Mouse (Mus musculus): ENCODE data around the gene Slc41a2. TPM values are rescaled to one million over a fixed set of nuclear protein-coding genes. Genes with fewer than 3 reads are reported as not detected.
"Not testable (repeated sequence)": the region's sequence is repeated elsewhere in the genome, so short reads cannot be mapped to it uniquely, and the experiment has no call there.

Gene Slc41a2
- polyA plus RNA-seq (2015; fragmentation: Nextera tagmentation; extraction: Ambion mirVana) = 4.8 and 5.3 TPM in 2 replicates

DNA sequence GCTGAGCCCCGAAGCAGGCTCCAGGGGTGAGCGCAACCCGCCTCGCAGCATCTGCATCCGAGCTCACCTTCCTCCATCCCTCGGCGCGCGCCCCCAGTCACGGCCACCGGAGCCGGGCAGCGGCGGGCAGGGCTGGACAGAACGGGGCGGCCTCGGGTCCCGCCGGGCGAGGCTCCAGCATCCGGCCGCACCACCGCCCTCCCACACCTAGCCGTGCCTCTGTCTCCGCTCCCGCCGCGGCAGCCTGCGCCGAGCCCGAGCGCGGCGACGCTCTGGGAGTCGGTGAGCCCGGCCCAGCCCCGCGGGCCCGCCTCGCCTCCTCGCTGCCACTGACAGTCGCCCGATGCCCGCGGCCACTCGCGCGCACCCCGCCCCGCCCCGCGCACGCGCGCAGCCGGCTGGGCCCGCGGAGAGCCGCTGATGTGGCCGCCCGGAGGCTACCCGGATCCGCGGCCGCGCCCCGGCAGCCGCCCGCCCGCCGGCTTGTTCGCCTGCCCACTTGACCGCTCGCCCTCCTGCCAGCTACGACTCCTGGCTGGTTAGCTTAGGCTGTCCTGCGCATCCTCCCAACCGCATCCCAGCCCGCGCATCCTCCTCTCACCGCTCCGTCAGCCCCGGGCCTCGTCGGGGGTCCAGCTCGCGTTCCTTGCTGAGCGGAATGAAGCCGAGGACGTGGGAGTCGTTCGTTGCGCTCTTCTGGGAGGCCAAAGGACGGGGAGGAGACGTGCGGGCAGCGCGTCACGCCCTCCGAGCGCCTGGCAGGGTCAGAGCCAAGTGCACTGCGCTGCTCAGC is at the start of gene Slc41a2:
TSS of gene Slc41a2 (minus strand) at position 724 of the 793 bp plus-strand sequence.
- peak; percentile 95 for ATAC-seq (ENCODE audit: low read depth)
- H3K9ac ChIP-seq = peak within 1 kb of the TSS; percentile 86
- peaks cover 8% of the 10 kb centered on the region; the same call in 1 of the 2 replicates for H3K4me1 ChIP-seq (replicated peaks)
- peak within 1 kb of the TSS; percentile 81 for H3K27ac ChIP-seq (replicated peaks)
- H3K4me3 ChIP-seq = peak within 1 kb of the TSS; percentile 73
- peak within 1 kb of the TSS; percentile 87 for H3K4me2 ChIP-seq
- no peaks in the 10 kb centered on the region for H3K36me3 ChIP-seq
- under 1% methylated on average over 95 of the region's 102 CpGs for WGBS
- peaks cover 43% of the 10 kb centered on the region for H3K27me3 ChIP-seq
- H3K9me3 ChIP-seq = no peaks in the 10 kb centered on the region

DNA sequence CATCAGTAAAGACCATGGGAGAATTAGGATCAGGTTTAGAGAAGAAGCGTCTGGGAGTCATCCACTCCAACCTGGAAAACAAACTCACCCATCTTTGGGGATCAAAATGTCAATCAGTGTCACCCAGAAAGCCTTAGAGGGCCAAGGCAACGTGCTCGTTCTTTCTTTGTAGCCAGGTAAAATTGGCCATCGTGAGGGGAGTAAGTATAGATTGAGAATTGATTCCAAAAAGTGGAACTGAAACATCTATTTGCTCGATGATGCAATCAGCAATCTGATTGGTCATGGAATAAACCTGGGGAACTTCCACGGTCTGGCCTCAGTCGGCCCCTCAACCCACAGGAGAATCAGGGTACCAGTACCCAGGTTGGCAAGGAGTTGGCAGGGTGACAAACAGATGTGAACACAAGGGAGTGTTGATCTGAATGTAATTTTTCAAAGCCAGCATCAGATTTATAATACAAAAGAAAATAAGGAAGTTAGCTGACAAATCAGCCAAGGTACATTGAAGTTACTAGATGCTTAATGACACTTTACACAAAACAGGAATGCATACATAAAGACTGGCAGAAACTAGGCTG is 47.7 kb upstream of the Slc41a2 start:
- Histone ChIP-seq H3K9ac (no peak overlapping the region), H3K4me3 (no peak overlapping the region), H3K9me3 (no peaks in the 10 kb centered on the region), H3K27ac (replicated peaks) (no peak overlapping the region), H3K36me3 (peaks cover 11% of the 10 kb centered on the region; the same call in 1 of the 2 replicates), H3K27me3 (no peaks in the 10 kb centered on the region), H3K4me2 (no peak overlapping the region), H3K4me1 (replicated peaks) (no peaks in the 10 kb centered on the region)
- ATAC-seq (ENCODE audit: low read depth) = no peak
- WGBS = 96% methylated on average over 7 of the region's 7 CpGs

DNA sequence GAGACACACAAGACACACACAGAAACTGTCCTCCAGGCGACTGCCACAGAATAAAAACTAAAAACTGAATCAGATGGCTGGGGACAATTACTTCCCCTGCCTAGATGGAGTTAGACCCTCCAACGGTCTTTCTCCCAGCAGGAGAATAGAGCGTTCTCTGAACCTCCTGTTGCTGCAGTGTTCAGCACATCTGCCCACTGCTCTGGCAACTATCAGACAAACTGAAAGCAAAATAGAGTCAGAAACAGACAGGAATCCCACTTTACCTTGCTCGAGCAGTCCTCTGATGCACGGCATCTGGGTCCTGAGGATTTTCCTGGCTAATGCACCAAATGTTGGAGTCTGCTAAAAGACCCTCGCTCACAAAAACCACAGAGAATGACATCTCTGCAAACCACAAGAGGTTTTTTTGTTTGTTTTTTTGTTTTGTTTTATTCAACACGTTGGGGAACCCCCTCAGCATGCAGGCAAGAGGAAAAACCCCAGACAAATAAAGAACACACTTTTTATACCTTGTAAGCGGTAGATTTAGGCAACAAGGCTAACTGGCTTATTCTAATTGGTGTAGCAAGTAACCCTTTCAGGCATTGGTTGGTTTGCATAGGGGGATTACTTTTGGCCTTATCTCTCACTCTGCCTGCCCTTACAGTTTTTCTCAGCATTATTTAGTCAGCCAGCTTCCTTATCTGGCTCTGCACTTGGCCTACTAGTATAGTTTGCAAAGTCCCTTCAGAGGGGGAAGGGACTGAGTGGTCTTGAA is 47.0 kb upstream of the Slc41a2 start:
- Histone ChIP-seq H3K9me3 (no peaks in the 10 kb centered on the region), H3K36me3 (peaks cover 11% of the 10 kb centered on the region; the same call in 1 of the 2 replicates), H3K4me1 (replicated peaks) (no peaks in the 10 kb centered on the region), H3K27me3 (no peaks in the 10 kb centered on the region), H3K4me3 (no peak overlapping the region), H3K27ac (replicated peaks) (no peak overlapping the region), H3K9ac (no peak overlapping the region), H3K4me2 (no peak overlapping the region)
- ATAC-seq (ENCODE audit: low read depth) = no peak
- WGBS = 90% methylated on average over 8 of the region's 8 CpGs

DNA sequence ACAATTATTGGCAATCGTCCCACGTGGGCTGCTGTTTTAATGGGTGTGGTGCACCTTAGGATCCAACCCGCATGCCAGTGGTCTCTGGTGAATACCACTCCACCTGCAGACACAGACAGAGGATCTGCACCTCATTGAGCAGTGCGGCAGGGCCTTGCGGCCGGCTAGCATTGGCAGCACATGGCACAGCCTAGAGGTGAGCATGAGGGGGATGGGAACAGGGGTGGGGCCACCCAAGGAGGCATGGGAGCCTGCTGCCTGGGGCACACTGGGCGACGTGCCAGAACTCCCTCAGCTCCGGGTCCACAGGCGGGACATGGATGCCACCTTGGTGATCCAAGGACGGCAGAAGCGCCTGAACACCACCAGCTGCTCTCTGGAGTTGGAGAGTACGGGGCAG is 46.2 kb upstream of the Slc41a2 start:
- Histone ChIP-seq H3K9ac (no peak overlapping the region), H3K27me3 (no peaks in the 10 kb centered on the region), H3K36me3 (peaks cover 11% of the 10 kb centered on the region; the same call in 1 of the 2 replicates), H3K4me2 (no peak overlapping the region), H3K9me3 (no peaks in the 10 kb centered on the region), H3K4me1 (replicated peaks) (no peaks in the 10 kb centered on the region), H3K4me3 (no peak overlapping the region), H3K27ac (replicated peaks) (no peak overlapping the region)
- no peak for ATAC-seq (ENCODE audit: low read depth)
- WGBS = 93% methylated on average over 13 of the region's 13 CpGs

DNA sequence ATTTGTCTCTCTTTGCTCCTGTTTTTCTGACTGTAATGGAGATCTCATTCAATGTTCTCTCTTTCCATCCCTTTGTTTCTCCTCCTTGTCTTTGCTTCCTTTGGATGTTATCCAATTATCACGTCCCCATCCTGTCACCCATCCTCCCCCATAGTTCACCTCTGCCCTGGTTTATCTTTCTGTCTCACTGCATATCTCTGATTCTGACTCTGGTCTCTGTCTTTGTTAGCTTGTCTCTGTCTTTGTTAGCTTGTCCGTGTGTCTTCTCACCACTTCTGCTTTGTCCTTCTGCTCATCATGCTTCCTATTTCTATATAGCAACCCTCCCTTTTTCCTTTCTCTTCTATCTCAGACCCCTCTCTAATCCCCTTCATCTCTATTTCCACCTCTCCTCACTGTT is 45.3 kb upstream of the Slc41a2 start:
- Histone ChIP-seq H3K4me3 (no peak overlapping the region), H3K9me3 (no peaks in the 10 kb centered on the region), H3K36me3 (peaks cover 11% of the 10 kb centered on the region; the same call in 1 of the 2 replicates), H3K27me3 (no peaks in the 10 kb centered on the region), H3K9ac (no peak overlapping the region), H3K4me1 (replicated peaks) (0 out of 2 replicates have a peak, but pooled peaks cover 4% of the 10 kb centered on the region), H3K27ac (replicated peaks) (no peak overlapping the region), H3K4me2 (no peak overlapping the region)
- WGBS = 85% methylated on average over 2 of the region's 2 CpGs
- no peak for ATAC-seq (ENCODE audit: low read depth)

DNA sequence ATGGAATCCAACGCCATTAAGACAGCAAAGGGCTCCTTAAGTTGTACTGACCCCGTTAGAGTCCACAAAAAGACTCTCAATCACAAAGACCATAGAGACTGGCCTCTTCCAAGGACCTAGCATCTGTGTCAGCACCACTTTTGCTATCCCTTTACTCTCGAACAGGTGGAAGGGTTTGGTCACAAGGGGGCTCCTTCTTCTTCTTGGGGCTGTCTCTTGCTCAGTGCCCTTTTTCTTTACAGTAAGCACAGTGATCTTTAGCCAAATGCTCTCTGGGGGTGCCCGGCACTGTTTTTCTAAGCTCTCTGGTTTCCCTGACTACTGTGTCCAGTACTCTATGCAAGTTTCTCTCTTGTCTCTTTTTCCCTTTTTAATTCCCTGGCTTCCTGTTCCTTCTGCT is 44.8 kb upstream of the Slc41a2 start:
- no peak for ATAC-seq (ENCODE audit: low read depth)
- no peak overlapping the region for H3K4me2 ChIP-seq
- H3K9me3 ChIP-seq = no peaks in the 10 kb centered on the region
- H3K4me3 ChIP-seq = no peak overlapping the region
- H3K27me3 ChIP-seq = no peaks in the 10 kb centered on the region
- H3K27ac ChIP-seq (replicated peaks) = no peak overlapping the region
- WGBS = 85% methylated on average over 4 of the region's 4 CpGs
- H3K36me3 ChIP-seq = peaks cover 11% of the 10 kb centered on the region; the same call in 1 of the 2 replicates
- 0 out of 2 replicates have a peak, but pooled peaks cover 5% of the 10 kb centered on the region for H3K4me1 ChIP-seq (replicated peaks)
- H3K9ac ChIP-seq = no peak overlapping the region

DNA sequence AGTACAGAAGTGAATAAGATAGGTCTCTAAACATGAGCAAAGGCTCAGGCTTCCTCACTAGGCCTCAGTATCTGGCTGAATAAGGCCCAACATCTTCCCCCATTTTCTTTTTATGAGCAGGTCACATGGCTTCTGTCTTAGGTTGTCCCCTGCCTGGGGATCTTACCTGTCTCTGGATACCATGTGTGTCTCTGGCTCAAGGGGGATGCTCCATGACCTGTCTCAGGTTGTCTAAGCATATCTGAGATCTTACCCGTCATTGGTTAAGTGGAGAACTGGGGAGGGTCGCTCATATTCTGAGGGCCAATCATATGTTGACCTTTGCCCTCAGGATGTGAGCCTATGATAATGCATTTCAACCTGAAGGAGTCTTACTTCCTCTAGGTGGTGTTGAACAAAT is 42.8 kb upstream of the Slc41a2 start:
- H3K9ac ChIP-seq = no peak overlapping the region
- no peak for ATAC-seq (ENCODE audit: low read depth)
- H3K9me3 ChIP-seq = no peaks in the 10 kb centered on the region
- no peak overlapping the region for H3K27ac ChIP-seq (replicated peaks)
- H3K4me3 ChIP-seq = no peak overlapping the region
- WGBS = 93% methylated on average over 2 of the region's 2 CpGs
- 0 out of 2 replicates have a peak, but pooled peaks cover 5% of the 10 kb centered on the region for H3K4me1 ChIP-seq (replicated peaks)
- no peaks in the 10 kb centered on the region for H3K27me3 ChIP-seq
- H3K36me3 ChIP-seq = peaks cover 12% of the 10 kb centered on the region; the same call in 1 of the 2 replicates
- no peak overlapping the region for H3K4me2 ChIP-seq

DNA sequence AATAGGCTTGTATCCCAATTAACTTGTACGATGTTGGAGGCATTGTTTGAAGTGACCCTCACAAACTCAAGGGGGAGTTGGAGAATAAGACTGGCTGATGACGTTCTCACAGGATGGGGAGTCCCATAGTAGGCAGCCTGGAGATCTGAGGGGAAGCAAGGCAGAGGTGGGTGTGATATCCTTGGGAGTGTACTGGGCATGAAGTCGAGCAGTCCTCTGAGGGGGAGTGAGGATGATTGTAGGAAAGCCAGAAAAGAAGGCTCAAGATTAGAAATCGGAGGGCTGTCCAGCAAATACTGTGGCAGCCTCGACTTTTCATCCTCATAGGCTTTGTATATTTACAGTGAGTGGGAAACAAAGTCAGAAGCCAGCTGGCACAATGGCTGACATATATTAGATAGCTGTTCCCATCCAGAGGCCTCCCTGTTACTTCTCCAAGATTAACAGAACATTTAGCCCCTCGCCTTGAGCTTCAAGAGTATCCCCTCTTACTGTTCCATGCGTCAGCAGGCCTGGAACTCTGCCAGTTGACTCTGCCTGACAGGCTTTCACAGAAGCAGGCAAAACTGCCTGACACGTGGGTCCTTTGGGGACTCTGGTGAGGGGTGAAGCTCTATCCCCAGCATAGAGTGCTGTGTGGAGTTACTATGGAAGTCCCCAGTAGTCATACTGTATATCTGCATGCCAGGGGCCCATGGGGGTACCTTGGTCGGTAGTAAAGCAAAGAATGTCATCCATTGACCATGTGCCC is 40.6 kb upstream of the Slc41a2 start:
- no peak overlapping the region for H3K27ac ChIP-seq (replicated peaks)
- H3K36me3 ChIP-seq = peaks cover 23% of the 10 kb centered on the region
- H3K4me3 ChIP-seq = no peak overlapping the region
- 0 out of 2 replicates have a peak, but pooled peaks cover 5% of the 10 kb centered on the region for H3K4me1 ChIP-seq (replicated peaks)
- no peak overlapping the region for H3K4me2 ChIP-seq
- H3K27me3 ChIP-seq = no peaks in the 10 kb centered on the region
- no peak for ATAC-seq (ENCODE audit: low read depth)
- H3K9me3 ChIP-seq = no peaks in the 10 kb centered on the region
- no peak overlapping the region for H3K9ac ChIP-seq
- 75% methylated on average over 9 of the region's 9 CpGs for WGBS

DNA sequence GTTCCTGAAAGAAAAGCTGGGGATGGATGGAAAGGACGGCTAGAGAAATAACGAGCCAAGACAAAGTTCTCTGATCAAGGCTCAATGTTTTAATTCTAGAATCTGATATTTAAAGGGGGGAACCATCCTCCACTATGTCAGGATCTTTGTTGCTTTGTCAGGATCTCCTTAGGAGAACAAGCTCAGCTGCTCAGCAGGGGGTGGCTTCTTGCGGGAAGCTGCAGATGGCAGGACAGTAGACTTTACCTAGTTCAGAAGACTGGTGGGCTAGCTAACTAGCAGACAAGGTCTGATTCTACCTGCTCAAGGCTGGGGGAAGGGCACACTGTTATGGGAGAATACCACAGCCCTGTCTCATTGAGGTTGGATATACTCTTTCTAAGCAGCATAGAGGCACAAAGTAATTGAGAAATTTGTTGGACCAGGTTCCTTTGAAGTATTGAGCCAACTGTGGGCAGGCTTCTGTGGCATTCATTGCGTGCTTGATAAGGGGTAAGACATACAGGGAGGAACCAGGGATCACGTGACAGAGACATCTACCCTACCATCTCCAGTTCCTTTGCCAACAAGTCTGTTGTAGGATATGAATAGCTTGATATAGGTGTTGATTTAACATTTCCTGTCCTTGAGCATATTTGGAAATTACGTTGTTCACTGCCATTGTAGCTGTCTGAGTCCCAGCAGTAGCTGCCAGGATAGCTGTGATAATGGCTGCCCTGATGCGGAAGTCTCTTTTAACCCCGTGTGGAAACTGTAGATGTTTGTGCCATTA is 39.4 kb upstream of the Slc41a2 start:
- no peaks in the 10 kb centered on the region for H3K9me3 ChIP-seq
- 95% methylated on average over 8 of the region's 8 CpGs for WGBS
- H3K4me2 ChIP-seq = no peak overlapping the region
- H3K27ac ChIP-seq (replicated peaks) = no peak overlapping the region
- H3K27me3 ChIP-seq = no peaks in the 10 kb centered on the region
- no peak for ATAC-seq (ENCODE audit: low read depth)
- H3K36me3 ChIP-seq = peaks cover 28% of the 10 kb centered on the region
- no peak overlapping the region for H3K4me3 ChIP-seq
- H3K9ac ChIP-seq = no peak overlapping the region
- H3K4me1 ChIP-seq (replicated peaks) = 0 out of 2 replicates have a peak, but pooled peaks cover 5% of the 10 kb centered on the region

DNA sequence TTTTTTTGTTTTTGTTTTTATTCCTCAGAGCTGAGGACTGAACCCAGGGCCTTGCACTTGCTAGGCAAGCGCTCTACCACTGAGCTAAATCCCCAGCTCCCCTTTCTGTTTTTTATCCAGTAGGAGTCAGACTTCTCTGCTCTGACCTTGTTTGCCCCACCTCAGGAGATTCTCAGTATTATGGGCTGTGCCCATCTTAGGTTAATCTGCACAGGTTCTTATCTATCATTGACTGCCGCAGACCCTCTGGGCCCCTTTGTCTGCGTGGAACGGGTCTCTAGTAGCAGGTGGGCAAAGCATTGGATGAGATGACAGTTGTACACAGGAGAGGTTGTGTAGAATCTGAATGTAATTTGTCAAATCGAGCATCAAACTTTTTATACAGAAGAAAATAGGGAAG is 37.8 kb upstream of the Slc41a2 start:
- not testable (repeated sequence) for H3K4me1 ChIP-seq (replicated peaks); H3K27me3 ChIP-seq; ATAC-seq (ENCODE audit: low read depth); H3K9ac ChIP-seq; H3K9me3 ChIP-seq; H3K4me2 ChIP-seq; H3K4me3 ChIP-seq; H3K27ac ChIP-seq (replicated peaks)
- WGBS = 95% methylated on average over 5 of the region's 5 CpGs
- H3K36me3 ChIP-seq = peaks cover 44% of the 10 kb centered on the region
